Mouse (Mus musculus): ENCODE data around the gene St6galnac6. TPM values are rescaled to one million over a fixed set of nuclear protein-coding genes. Genes with fewer than 3 reads are reported as not detected.

Gene St6galnac6
- polyA plus RNA-seq, 1 experiment, result 35.3 TPM

DNA sequence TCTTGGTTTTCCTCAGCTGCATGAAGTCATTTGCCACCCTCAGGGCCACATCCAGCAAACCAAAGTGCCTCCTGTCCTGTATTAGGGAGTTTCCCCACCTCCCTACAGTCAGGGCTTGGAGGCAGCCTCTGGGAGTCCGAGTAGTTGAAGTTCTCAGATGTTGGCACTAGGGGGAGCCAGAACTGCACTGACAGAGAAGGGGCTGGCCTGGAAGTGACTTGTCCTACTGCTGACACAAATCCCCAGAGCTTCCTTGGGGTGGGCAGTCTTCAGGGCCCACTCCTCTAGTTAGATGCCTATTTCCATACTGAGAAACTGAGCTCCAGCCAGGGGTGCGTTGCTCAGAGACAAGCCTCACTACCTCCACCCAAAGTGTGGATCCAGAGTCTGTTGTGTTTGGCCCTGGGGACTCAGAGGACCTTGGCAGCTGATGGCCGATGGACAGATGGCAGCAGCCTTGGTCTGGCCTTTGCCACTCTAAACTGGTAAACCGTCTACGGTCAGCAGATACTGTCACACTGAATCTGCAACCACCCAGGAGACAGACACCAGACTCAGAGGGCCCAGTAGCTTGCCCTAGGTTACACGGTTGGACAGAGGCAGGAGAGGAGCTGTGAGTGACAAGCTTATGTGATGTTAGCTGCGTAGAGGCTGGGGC, 32.4 kb downstream of the St6galnac6 start:
- TF ChIP-seq POLR2A (IDR thresholded peaks at IDR 0.05; ENCODE audit: borderline replicate concordance, low read depth, low read length) (no peak), CTCF (IDR thresholded peaks at IDR 0.05; ENCODE audit: low read depth, low read length) (peak; percentile 55)
- H3K27ac ChIP-seq (ENCODE audit: insufficient read depth, low read depth, low read length), result no peak overlapping the region
- H3K4me1 ChIP-seq (ENCODE audit: control insufficient read depth, insufficient read depth, low read length), result peaks cover 5% of the 10 kb centered on the region; the same call in 1 of the 2 replicates
- H3K4me3 ChIP-seq (ENCODE audit: insufficient read depth, low read length), result no peak overlapping the region

- H3K4me1 ChIP-seq (ENCODE audit: control insufficient read depth, insufficient read depth, low read length), result peaks cover 11% of the 10 kb centered on the region
- no peak overlapping the region for H3K4me3 ChIP-seq (ENCODE audit: insufficient read depth, low read length)
- H3K27ac ChIP-seq (ENCODE audit: insufficient read depth, low read depth, low read length), result no peak overlapping the region
- TF ChIP-seq CTCF (IDR thresholded peaks at IDR 0.05; ENCODE audit: low read depth, low read length) (no peak), POLR2A (IDR thresholded peaks at IDR 0.05; ENCODE audit: borderline replicate concordance, low read depth, low read length) (no peak)
Measured at GRCm38 (mm10) chr2:32633660-32634059, 34.2 kb downstream of the St6galnac6 start.

DNA sequence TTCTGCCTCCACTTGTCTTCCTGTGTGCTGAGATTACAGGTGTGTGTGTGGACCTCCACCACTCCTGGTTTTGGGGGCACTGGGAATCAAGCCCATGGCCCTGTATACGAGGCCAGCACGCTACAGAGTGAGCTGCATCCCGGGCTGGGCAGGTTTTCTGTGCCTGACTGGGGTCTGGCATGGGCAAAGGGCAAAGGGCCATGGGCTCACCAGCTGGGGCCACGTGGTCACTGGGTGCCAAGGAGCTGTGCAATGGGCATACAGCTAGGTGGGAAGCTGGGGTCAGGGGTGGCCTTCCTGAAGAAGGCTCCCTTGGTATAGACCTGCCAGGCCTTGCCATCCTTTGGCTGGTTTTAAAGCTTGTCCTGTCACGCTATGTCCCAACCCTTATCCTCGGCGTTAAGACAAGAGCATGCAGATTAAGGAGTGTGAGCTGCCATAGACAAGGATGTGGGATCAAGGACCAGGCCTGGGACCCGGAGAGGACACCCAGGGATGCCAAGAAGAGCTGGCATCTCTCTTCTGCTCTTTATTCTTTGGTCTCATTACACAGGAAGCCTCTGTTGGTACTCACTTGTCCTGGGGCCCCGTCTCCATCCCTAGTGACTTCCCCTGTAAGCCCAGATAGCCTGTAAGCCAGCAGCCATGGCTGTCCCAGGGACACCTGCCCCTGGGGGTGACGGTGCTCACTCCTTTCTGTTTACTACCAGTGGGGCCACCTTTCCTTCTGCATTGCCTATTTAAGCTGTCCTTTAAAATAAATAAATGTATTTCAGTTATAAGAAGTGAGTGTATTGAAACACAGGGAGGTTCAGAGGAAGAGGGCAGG, 35.0 kb downstream of the St6galnac6 start:
- TF ChIP-seq POLR2A (IDR thresholded peaks at IDR 0.05; ENCODE audit: borderline replicate concordance, low read depth, low read length) (no peak), CTCF (IDR thresholded peaks at IDR 0.05; ENCODE audit: low read depth, low read length) (no peak)
- peaks cover 7% of the 10 kb centered on the region for H3K4me1 ChIP-seq (ENCODE audit: control insufficient read depth, insufficient read depth, low read length)
- no peak overlapping the region for H3K4me3 ChIP-seq (ENCODE audit: insufficient read depth, low read length)
- H3K27ac ChIP-seq (ENCODE audit: insufficient read depth, low read depth, low read length), result no peak overlapping the region

DNA sequence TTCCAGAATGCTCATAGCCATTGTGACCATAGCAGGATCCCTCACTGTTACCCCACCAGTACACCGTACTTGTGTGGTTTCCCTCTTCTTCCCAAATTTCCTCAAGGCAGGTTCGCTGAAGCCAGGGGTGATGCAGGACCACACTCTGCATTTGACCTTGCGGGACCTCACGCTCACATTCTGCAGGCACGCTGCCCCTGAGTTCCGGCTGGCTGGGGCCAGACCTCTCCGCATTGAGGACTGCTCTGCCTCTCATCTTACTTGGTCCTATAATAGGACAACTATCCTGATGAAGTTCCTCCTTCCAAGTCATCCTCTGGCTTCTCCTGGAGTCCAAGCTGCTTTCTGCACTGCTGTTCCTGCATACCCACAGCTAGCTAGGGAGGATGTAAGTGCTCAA, 37.1 kb downstream of the St6galnac6 start:
- peaks cover 7% of the 10 kb centered on the region for H3K4me1 ChIP-seq (ENCODE audit: control insufficient read depth, insufficient read depth, low read length)
- no peak for TF ChIP-seq CTCF (IDR thresholded peaks at IDR 0.05; ENCODE audit: low read depth, low read length)
- TF ChIP-seq POLR2A (IDR thresholded peaks at IDR 0.05; ENCODE audit: borderline replicate concordance, low read depth, low read length), result no peak
- H3K4me3 ChIP-seq (ENCODE audit: insufficient read depth, low read length), result no peak overlapping the region
- no peak overlapping the region for H3K27ac ChIP-seq (ENCODE audit: insufficient read depth, low read depth, low read length)

- Histone ChIP-seq H3K27ac (ENCODE audit: insufficient read depth, low read depth, low read length) (no peak overlapping the region), H3K4me3 (ENCODE audit: insufficient read depth, low read length) (no peak overlapping the region), H3K4me1 (ENCODE audit: control insufficient read depth, insufficient read depth, low read length) (peaks cover 7% of the 10 kb centered on the region)
- no peak for TF ChIP-seq CTCF (IDR thresholded peaks at IDR 0.05; ENCODE audit: low read depth, low read length)
- no peak for TF ChIP-seq POLR2A (IDR thresholded peaks at IDR 0.05; ENCODE audit: borderline replicate concordance, low read depth, low read length)
Measured at GRCm38 (mm10) chr2:32637778-32638281, 38.3 kb downstream of the St6galnac6 start.

DNA sequence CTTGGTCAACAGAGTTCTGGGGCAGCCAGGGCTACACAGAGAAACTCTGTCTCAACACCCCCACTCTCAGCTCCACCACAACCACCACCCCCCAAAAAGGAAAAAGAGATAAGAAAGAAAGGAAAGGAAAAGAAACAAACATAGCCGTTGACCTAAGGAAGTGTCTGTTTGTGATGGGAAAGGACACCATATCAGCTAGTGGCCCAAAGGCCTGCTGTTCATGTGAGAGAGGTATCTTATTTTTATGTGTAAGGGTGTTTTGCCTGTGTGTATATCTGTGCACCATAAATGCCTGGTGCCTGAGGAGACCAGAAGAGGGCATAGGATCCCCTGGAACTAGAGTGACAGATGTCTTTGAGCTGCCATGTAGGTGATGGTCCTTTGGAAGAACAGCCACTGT, 40.1 kb downstream of the St6galnac6 start:
- TF ChIP-seq CTCF (IDR thresholded peaks at IDR 0.05; ENCODE audit: low read depth, low read length), result no peak
- no peak for TF ChIP-seq POLR2A (IDR thresholded peaks at IDR 0.05; ENCODE audit: borderline replicate concordance, low read depth, low read length)
- no peak overlapping the region for H3K4me3 ChIP-seq (ENCODE audit: insufficient read depth, low read length)
- H3K4me1 ChIP-seq (ENCODE audit: control insufficient read depth, insufficient read depth, low read length), result peaks cover 7% of the 10 kb centered on the region
- no peak overlapping the region for H3K27ac ChIP-seq (ENCODE audit: insufficient read depth, low read depth, low read length)

DNA sequence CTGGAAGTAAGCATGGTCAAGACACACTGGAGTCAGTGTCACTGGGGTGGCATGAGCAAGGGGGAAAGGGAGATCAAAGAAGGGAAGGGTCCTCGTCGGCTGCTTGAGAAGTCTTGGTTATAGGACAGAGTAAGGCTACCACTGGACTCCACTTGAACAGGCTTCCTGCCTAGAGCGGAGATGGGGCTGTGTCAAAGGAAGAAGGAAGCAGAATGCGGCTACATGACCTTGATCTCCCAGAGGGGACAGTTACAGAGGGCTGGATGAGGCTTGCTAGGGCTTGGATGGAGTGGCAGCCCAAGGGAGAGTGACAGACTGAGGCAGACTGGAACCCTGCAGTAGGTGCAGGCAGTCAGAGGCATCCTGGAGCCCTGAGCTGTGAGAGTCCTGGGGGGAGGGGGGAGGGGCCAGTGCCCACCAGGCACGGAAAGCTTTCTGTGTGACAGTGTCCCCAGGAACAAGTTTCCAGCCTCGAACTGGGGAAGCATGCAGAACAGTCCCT, 41.1 kb downstream of the St6galnac6 start:
- H3K4me3 ChIP-seq (ENCODE audit: insufficient read depth, low read length), result no peak overlapping the region
- no peak for TF ChIP-seq CTCF (IDR thresholded peaks at IDR 0.05; ENCODE audit: low read depth, low read length)
- TF ChIP-seq POLR2A (IDR thresholded peaks at IDR 0.05; ENCODE audit: borderline replicate concordance, low read depth, low read length), result no peak
- H3K4me1 ChIP-seq (ENCODE audit: control insufficient read depth, insufficient read depth, low read length), result peaks cover 7% of the 10 kb centered on the region
- H3K27ac ChIP-seq (ENCODE audit: insufficient read depth, low read depth, low read length), result no peak overlapping the region

DNA sequence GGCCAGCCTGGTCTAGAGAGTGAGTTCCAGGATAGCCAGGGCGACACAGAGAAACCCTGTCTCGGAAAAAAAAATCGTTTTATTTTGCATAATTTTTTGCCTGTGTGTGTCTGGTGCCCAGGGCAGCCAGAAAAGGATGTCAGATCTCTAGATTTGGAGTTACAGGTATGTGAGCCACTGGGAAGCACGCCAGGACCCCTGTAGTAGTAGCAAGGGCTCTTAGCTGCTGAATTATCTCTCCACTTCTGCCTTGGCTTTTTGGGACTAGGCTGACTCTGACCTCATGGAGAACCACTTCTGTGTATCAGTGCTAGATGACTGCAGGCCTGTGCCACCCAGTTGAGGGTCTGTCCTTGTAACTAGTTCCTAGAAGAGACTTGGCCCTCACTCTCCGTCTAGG, 42.3 kb downstream of the St6galnac6 start:
- Histone ChIP-seq H3K27ac (ENCODE audit: insufficient read depth, low read depth, low read length) (no peak overlapping the region), H3K4me1 (ENCODE audit: control insufficient read depth, insufficient read depth, low read length) (peaks cover 11% of the 10 kb centered on the region)
- TF ChIP-seq CTCF (IDR thresholded peaks at IDR 0.05; ENCODE audit: low read depth, low read length), result no peak
- no peak for TF ChIP-seq POLR2A (IDR thresholded peaks at IDR 0.05; ENCODE audit: borderline replicate concordance, low read depth, low read length)

DNA sequence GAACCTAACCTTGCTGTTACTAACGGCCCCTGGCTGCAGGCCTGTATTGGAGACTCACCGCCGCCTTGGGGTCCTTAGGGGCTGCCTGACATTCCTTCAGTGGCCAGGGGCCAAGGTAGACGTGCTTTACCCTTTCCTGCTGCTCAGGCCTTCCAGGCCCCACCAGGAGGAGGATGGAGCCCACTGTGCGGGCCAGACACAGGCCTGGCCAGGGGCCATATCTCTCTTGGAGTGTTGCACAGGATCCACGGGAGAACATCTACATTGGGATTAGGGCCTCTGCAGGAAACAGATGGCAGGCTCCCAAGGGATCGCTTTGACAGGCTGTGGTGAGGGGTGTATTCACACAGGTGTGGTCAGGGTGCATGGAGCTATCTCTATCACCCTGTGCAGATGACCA, 43.3 kb downstream of the St6galnac6 start:
- TF ChIP-seq POLR2A (IDR thresholded peaks at IDR 0.05; ENCODE audit: borderline replicate concordance, low read depth, low read length) (no peak), CTCF (IDR thresholded peaks at IDR 0.05; ENCODE audit: low read depth, low read length) (no peak)
- peaks cover 16% of the 10 kb centered on the region for H3K4me1 ChIP-seq (ENCODE audit: control insufficient read depth, insufficient read depth, low read length)
- H3K4me3 ChIP-seq (ENCODE audit: insufficient read depth, low read length), result no peak overlapping the region
- H3K27ac ChIP-seq (ENCODE audit: insufficient read depth, low read depth, low read length), result no peak overlapping the region

More for the DNA sequence above, 42.3 kb downstream of the St6galnac6 start:
- H3K4me3 ChIP-seq (ENCODE audit: insufficient read depth, low read length), result no peak overlapping the region

- Histone ChIP-seq H3K27ac (ENCODE audit: insufficient read depth, low read depth, low read length) (no peak overlapping the region), H3K4me3 (ENCODE audit: insufficient read depth, low read length) (no peak overlapping the region), H3K4me1 (ENCODE audit: control insufficient read depth, insufficient read depth, low read length) (peaks cover 12% of the 10 kb centered on the region)
- TF ChIP-seq CTCF (IDR thresholded peaks at IDR 0.05; ENCODE audit: low read depth, low read length) (no peak), POLR2A (IDR thresholded peaks at IDR 0.05; ENCODE audit: borderline replicate concordance, low read depth, low read length) (no peak)
Measured at GRCm38 (mm10) chr2:32644083-32644482, 44.6 kb downstream of the St6galnac6 start.
